Comparison of ENCODE assay signal across 19 mouse cellular contexts in genomic region chr12:82218201-82218600, GRCm38 (mm10).
"Had no signal": no experiment of that assay in that cellular context is flagged by ENCODE, and none has a peak within 500 bp of the region (broad histone marks: within the 10 kb centered on the region; RNA-seq: fewer than 3 reads in every experiment).

No protein-coding gene starts in this region.

- H3K27me3 ChIP-seq: limb, embryonic 13.5 days; midbrain, embryonic 12.5 days; midbrain, embryonic 15.5 days; neural tube, embryonic 12.5 days; neural tube, embryonic 15.5 days; stomach, embryonic 15.5 days had no signal

- H3K36me3 ChIP-seq: midbrain, embryonic 12.5 days; midbrain, embryonic 15.5 days; neural tube, embryonic 12.5 days had no signal

- ATAC-seq: intestine, postnatal 0 days; liver, postnatal 0 days; midbrain, embryonic 15.5 days had no signal

- H3K4me2 ChIP-seq: limb, embryonic 13.5 days; liver, embryonic 11.5 days; lung, embryonic 14.5 days; midbrain, embryonic 12.5 days; midbrain, embryonic 15.5 days; neural tube, embryonic 12.5 days; neural tube, embryonic 15.5 days; stomach, embryonic 15.5 days had no signal

- H3K4me1 ChIP-seq: midbrain, embryonic 12.5 days; midbrain, embryonic 15.5 days; neural tube, embryonic 15.5 days; stomach, embryonic 15.5 days had no signal

- H3K9ac ChIP-seq: limb, embryonic 13.5 days; liver, embryonic 14.5 days; liver, postnatal 0 days; lung, embryonic 14.5 days; midbrain, embryonic 12.5 days; midbrain, embryonic 15.5 days; neural tube, embryonic 12.5 days; neural tube, embryonic 15.5 days; stomach, embryonic 15.5 days had no signal

- H3K4me3 ChIP-seq: layer of hippocampus, adult 2 months; limb, embryonic 10.5 days; limb, embryonic 13.5 days; midbrain, embryonic 12.5 days; midbrain, embryonic 15.5 days; neural tube, embryonic 12.5 days; neural tube, embryonic 15.5 days; stomach, embryonic 15.5 days had no signal

- DNase-seq: layer of hippocampus, adult 9-11 months; liver, postnatal 0 days; lung, embryonic 14.5 days; retina, postnatal 1 day; right cerebral cortex, postnatal 25 days; spleen, adult 18-20 months; thymus, postnatal 25 days had no signal

- H3K9me3 ChIP-seq: limb, embryonic 10.5 days; limb, embryonic 13.5 days; midbrain, embryonic 12.5 days; midbrain, embryonic 15.5 days; neural tube, embryonic 12.5 days; neural tube, embryonic 15.5 days; stomach, embryonic 15.5 days had no signal

- H3K27ac ChIP-seq: limb, embryonic 13.5 days; liver, embryonic 14.5 days; macrophage; midbrain, embryonic 12.5 days; midbrain, embryonic 15.5 days; neural tube, embryonic 12.5 days; neural tube, embryonic 15.5 days; stomach, embryonic 15.5 days had no signal
